Mouse (Mus musculus): Measurements from ENCODE around the gene Wnk4. TPM values are rescaled to one million over a fixed set of nuclear protein-coding genes. Genes with fewer than 3 reads are reported as not detected.
"Not testable (repeated sequence)": the region's sequence is repeated elsewhere in the genome, so short reads cannot be mapped to it uniquely, and the experiment has no call there.

Gene Wnk4
- total RNA-seq, 2 experiments from 2014 or later, result 4.3 to 8.4 TPM

GRCm38 (mm10) chr11:101307744-101308143 lies 47.4 kb downstream of the Wnk4 start:
- no peak for DNase-seq (ENCODE audit: low spot score in 2 of 2)
- intact Hi-C loops (cut with DNase I), result no loop called here

- intact Hi-C loops (cut with DNase I), result no loop called here
- no peak for DNase-seq (ENCODE audit: low spot score in 2 of 2)
These were observed 50.7 kb downstream of the Wnk4 start for GRCm38 (mm10) chr11:101311083-101311482.

- intact Hi-C loops (cut with DNase I), result no loop called here
- no peak for DNase-seq (ENCODE audit: low spot score in 2 of 2)
These were observed 51.8 kb downstream of the Wnk4 start for GRCm38 (mm10) chr11:101312150-101312549.

GRCm38 (mm10) chr11:101314567-101314966 lies 54.2 kb downstream of the Wnk4 start:
- intact Hi-C loops (cut with DNase I), result no loop called here
- no peak for DNase-seq (ENCODE audit: low spot score in 2 of 2)

DNA sequence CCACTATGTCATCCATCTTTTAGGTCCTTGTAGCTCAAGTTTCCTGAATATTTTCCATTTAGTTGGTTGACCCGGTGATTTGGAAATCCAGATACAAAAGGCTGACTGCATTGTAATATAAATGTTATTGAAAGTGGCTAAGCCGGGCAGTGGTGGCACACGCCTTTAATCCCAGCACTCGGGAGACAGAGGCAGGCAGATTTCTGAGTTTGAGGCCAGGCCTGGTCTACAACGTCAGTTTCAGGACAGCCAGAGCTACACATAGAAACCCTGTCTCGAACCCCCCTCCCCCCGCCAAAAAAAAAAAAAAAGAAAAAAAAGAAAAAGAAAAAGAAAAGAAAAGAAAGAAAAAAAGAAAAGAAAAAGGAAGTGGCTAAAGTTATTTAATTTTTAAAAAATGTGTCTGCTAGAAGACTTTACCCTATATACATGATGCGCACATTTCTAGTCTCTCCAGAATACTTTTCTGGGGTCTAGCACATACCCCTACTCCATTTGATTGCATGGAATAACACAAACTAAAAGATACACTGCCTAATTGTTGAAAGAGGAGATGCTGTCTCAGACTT lies 54.8 kb downstream of the Wnk4 start:
- intact Hi-C loops (cut with DNase I), result no loop called here
- DNase-seq (ENCODE audit: low spot score in 2 of 2), result no peak

DNA sequence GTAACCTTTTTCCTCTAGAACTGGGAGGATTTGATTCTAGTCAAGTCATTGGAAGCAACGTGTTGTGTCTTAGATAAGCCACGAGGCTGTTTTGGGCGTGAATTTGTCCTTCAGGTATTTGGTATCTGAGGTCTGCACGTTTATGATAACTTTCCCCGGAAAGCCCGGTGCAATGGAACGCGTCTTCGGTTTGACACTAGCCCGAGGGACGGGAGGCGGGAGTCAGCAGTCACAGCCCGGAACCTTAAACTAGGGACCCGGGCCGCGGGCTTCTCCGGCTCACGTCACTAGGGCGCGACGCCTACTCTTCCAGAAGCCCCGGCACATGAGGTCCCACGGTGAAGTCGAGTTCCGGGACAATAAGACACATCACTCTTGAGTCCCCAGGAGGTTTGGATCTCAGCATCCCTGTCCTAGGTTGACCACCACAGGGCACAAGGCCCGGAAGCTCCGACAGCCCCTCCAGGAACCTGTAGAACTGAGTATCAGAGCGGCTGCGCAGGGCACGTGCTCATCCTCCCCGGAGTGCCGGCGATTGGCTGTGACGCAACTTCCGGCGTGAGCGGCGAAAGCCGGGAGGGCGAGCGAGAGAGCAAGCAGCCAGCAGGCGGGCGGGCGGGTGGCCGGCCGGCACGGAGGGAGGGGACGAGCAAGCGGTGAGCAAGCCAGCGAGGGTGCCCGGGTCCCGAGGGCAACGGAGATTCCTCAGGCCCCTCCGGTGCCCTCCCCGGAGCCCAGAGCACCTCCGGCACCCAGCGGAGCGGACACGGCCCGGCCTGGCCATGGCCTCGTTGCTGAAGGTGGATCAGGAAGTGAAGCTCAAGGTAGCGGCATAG lies 55.5 kb downstream of the Wnk4 start, which contains the start of gene Psme3:
Gene Psme3 (plus strand): TSS at position 549 of the 836 bp plus-strand sequence.
- DNase-seq (ENCODE audit: low spot score in 2 of 2), result peak; percentile 95 to 96
- intact Hi-C loops (cut with DNase I), result no loop called here

- intact Hi-C loops (cut with DNase I), result no loop called here
- no peak for DNase-seq (ENCODE audit: low spot score in 2 of 2)
These were observed 56.1 kb downstream of the Wnk4 start for GRCm38 (mm10) chr11:101316501-101316917.

- intact Hi-C loops (cut with DNase I), result loop anchor here (2.0 kb wide), 1 partner anchor 71 kb away; no protein-coding TSS in a partner anchor
- peak; percentile 52 to 59 for DNase-seq (ENCODE audit: low spot score in 2 of 2)
These were observed 63.2 kb downstream of the Wnk4 start for GRCm38 (mm10) chr11:101323609-101324008.

DNA sequence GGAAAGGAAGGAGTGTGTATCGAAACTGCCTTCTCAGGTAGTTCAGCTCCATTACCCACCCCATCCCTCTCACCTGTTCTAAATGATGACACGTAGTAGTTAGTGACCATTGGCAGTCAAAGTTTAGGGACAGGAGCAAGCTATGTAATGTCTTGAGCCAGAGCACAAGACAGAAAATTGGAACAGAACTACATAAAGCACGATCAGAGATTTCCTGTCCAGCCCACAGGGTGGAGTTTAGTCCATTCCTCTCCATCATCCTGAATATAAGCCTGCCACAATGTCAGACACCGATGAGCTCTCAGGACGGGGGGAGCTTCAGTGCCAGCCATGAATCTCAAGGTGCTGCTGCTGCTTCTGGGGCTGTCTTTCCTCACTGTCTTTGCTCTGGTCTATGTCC lies 64.4 kb downstream of the Wnk4 start, which contains the start of gene Aoc2:
Gene Aoc2 (plus strand): TSS at position 301 of the 400 bp plus-strand sequence.
- intact Hi-C loops (cut with DNase I), result no loop called here
- DNase-seq (ENCODE audit: low spot score in 2 of 2), result no peak

DNA sequence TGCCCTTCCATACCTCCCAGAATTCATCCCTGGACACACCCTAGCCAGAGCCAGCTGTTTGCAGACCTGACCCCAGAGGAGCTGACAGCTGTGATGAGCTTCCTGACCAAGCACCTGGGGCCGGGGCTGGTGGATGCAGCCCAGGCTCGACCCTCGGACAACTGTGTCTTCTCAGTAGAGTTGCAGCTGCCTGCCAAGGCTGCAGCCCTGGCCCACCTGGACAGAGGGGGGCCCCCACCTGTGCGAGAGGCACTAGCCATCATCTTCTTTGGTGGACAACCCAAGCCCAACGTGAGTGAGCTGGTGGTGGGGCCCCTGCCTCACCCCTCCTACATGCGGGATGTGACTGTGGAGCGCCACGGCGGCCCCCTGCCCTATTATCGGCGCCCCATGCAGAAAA lies 64.8 kb downstream of the Wnk4 start:
- DNase-seq (ENCODE audit: low spot score in 2 of 2); intact Hi-C loops (cut with DNase I): not testable (repeated sequence)

GRCm38 (mm10) chr11:101326147-101326546 lies 65.8 kb downstream of the Wnk4 start:
- intact Hi-C loops (cut with DNase I), result no loop called here
- DNase-seq (ENCODE audit: low spot score in 2 of 2), result no peak

Other genes starting within 250 kb of the Wnk4 start
- gene Naglu, start 190.6 kb upstream of the Wnk4 start, total RNA-seq (2021), result 1 to 10 TPM; 8.8 to 9.1 TPM
- gene Hsd17b1, start 182.2 kb upstream of the Wnk4 start, total RNA-seq (2021), result under 1 TPM; 0.70 to 0.79 TPM
- gene Coasy, start 178.0 kb upstream of the Wnk4 start, total RNA-seq (2021), result 10 to 100 TPM; 22.7 to 26.3 TPM
- 10 to 100 TPM; 38.9 to 41.8 TPM for gene Mlx, start 173.3 kb upstream of the Wnk4 start, total RNA-seq (2021)
- 1 to 10 TPM; 2.1 to 3.1 TPM for gene Psmc3ip, start 165.1 kb upstream of the Wnk4 start, total RNA-seq (2021)
- gene Retreg3, start 140.7 kb upstream of the Wnk4 start, total RNA-seq (2021), result 10 to 100 TPM; 53.8 to 58.0 TPM
- 10 to 100 TPM; 45.7 to 49.2 TPM for gene Tubg1, start 140.6 kb upstream of the Wnk4 start, total RNA-seq (2021)
- gene Tubg2, start 104.7 kb upstream of the Wnk4 start, total RNA-seq (2021), result 10 to 100 TPM; 49.7 to 62.4 TPM
- 100 to 1,000 TPM; 167 to 172 TPM for gene Cntnap1, start 90.0 kb upstream of the Wnk4 start, total RNA-seq (2021)
- 10 to 100 TPM; 12.3 TPM for gene Plekhh3, start 89.2 kb upstream of the Wnk4 start, total RNA-seq (2021)
- under 1 TPM in 1 of 2 experiments, not detected in 1; 0.37 TPM for gene Ccr10, start 85.1 kb upstream of the Wnk4 start, total RNA-seq (2021)
- 10 to 100 TPM; 47.8 to 52.1 TPM for gene Ezh1, start 34.1 kb upstream of the Wnk4 start, total RNA-seq (2021)
- gene Ramp2, start 14.5 kb upstream of the Wnk4 start, total RNA-seq (2021), result 10 to 100 TPM; 33.2 to 39.4 TPM
- 10 to 100 TPM; 62.0 to 63.0 TPM for gene Vps25, start 6.9 kb upstream of the Wnk4 start, total RNA-seq (2021)
- gene Cntd1, start 18.4 kb downstream of the Wnk4 start, total RNA-seq (2021), result under 1 TPM; 0.42 to 0.84 TPM
- gene Coa3, start 18.5 kb downstream of the Wnk4 start, total RNA-seq (2021), result 100 to 1,000 TPM in 1 of 2 experiments, 10 to 100 TPM in 1; 97.7 to 112 TPM
- gene Becn1, start 41.7 kb downstream of the Wnk4 start, total RNA-seq (2021), result 100 to 1,000 TPM; 206 to 237 TPM
- gene Psme3, start 55.6 kb downstream of the Wnk4 start, total RNA-seq (2021), result 100 to 1,000 TPM; 114 to 133 TPM
- 1 to 10 TPM; 4.4 to 7.2 TPM for gene Aoc2, start 64.5 kb downstream of the Wnk4 start, total RNA-seq (2021)
- under 1 TPM; 0.76 to 0.79 TPM for gene Aoc3, start 70.0 kb downstream of the Wnk4 start, total RNA-seq (2021)
- gene G6pc, start 107.0 kb downstream of the Wnk4 start, total RNA-seq (2021), result not detected
- gene Aarsd1, start 157.0 kb downstream of the Wnk4 start, total RNA-seq (2021), result 10 to 100 TPM; 42.1 to 45.6 TPM
- 1 to 10 TPM; 5.5 to 7.6 TPM for gene Gm27029, start 164.2 kb downstream of the Wnk4 start, total RNA-seq (2021)
- gene Rundc1, start 164.5 kb downstream of the Wnk4 start, total RNA-seq (2021), result 10 to 100 TPM; 32.7 to 40.6 TPM
- gene Ptges3l, start 164.8 kb downstream of the Wnk4 start, total RNA-seq (2021), result 1 to 10 TPM; 3.3 to 4.7 TPM
- 10 to 100 TPM; 32.6 to 46.9 TPM for gene Rpl27, start 181.7 kb downstream of the Wnk4 start, total RNA-seq (2021)
- 1 to 10 TPM; 3.2 to 3.4 TPM for gene Ifi35, start 187.8 kb downstream of the Wnk4 start, total RNA-seq (2021)
- 100 to 1,000 TPM; 139 to 164 TPM for gene Rnd2, start 204.4 kb downstream of the Wnk4 start, total RNA-seq (2021)
- gene Vat1, start 205.7 kb downstream of the Wnk4 start, total RNA-seq (2021), result 10 to 100 TPM; 33.9 to 36.1 TPM